Mouse (Mus musculus) forebrain, embryonic 13.5 days (tissue): Measurements from ENCODE around the gene Sdhaf1. TPM values are rescaled to one million over a fixed set of nuclear protein-coding genes. Genes with fewer than 3 reads are reported as not detected.

Experiments
- ATAC-seq: fragments of 200-750 bp; cut with Nextera tagmentation; 2 replicates; pipeline ENCODE4 v1.8.0; 2017
- H3K27ac ChIP-seq: fragments of 300-500 bp; sonication (generic); 2 replicates; pipeline ENCODE4 v1.5.1; 2015; ENCODE audit warnings: inconsistent platforms, mild to moderate bottlenecking, moderate library complexity
- H3K27me3 ChIP-seq: fragments of 300-500 bp; sonication (generic); 2 replicates; pipeline ENCODE4 v1.6.1; 2015; ENCODE audit warnings: mild to moderate bottlenecking, inconsistent platforms
- H3K36me3 ChIP-seq: fragments of 300-500 bp; sonication (generic); 2 replicates; pipeline ENCODE4 v1.6.1; 2015; ENCODE audit warnings: mild to moderate bottlenecking, inconsistent platforms; ENCODE audit not compliant: poor library complexity, severe bottlenecking
- H3K4me1 ChIP-seq: fragments of 300-500 bp; sonication (generic); 2 replicates; pipeline ENCODE4 v1.6.1; 2015; ENCODE audit warnings: inconsistent platforms
- H3K4me2 ChIP-seq: fragments of 300-500 bp; sonication (generic); 2 replicates; pipeline ENCODE4 v1.6.1; 2015; ENCODE audit warnings: inconsistent platforms, mild to moderate bottlenecking, moderate library complexity
- H3K4me3 ChIP-seq: fragments of 300-500 bp; sonication (generic); 2 replicates; pipeline ENCODE4 v1.5.1; 2015; ENCODE audit warnings: mild to moderate bottlenecking, inconsistent platforms
- H3K9ac ChIP-seq: fragments of 300-500 bp; sonication (generic); 2 replicates; pipeline ENCODE4 v1.6.1; 2015; ENCODE audit warnings: mild to moderate bottlenecking, inconsistent platforms
- H3K9me3 ChIP-seq: fragments of 300-500 bp; sonication (generic); replicated peaks from 2 replicates; pipeline ENCODE4 v1.6.1; 2016; ENCODE audit warnings: inconsistent platforms
- WGBS: fragments of 180-500 bp; shearing (Covaris S2); methylation state at CpG from one replicate; pipeline ENCODE4 v1.1.7; 2015; 5-methylcytosine and 5-hydroxymethylcytosine counted together
- polyA plus RNA-seq: library from polyadenylated mRNA; unstranded; fragments of >200 nt; fragmentation: Nextera tagmentation; extraction: Ambion mirVana; gene quantifications from 2 replicates; pipeline ENCODE4 v1.2.1, GENCODE M21; 2015

Sdhaf1 gene
- polyA plus RNA-seq, 1 experiment from 2014 or later: 24.7 TPM

- ATAC-seq: peak; percentile 100
- Histone ChIP-seq H3K4me2 (peak within 1 kb of the TSS; percentile 90), H3K27ac (peak within 1 kb of the TSS; percentile 49), H3K36me3 (peaks cover 44% of the 10 kb centered on the region), H3K9ac (peak within 1 kb of the TSS; percentile 83), H3K4me3 (peak within 1 kb of the TSS; percentile 71), H3K9me3 (no peaks in the 10 kb centered on the region), H3K27me3 (no peaks in the 10 kb centered on the region), H3K4me1 (peaks cover 17% of the 10 kb centered on the region)
- WGBS: 4% methylated on average over 27 of the region's 27 CpGs
These were observed 15.4 kb downstream of the Sdhaf1 start, which contains the start of gene Alkbh6 for GRCm38 (mm10) chr7:30308076-30309005. TSS of gene Alkbh6 (plus strand) at chr7:30308717.

GRCm38 (mm10) chr7:30306083-30306779 lies 17.5 kb downstream of the Sdhaf1 start:
- Histone ChIP-seq H3K4me3 (no peak overlapping the region), H3K9me3 (no peaks in the 10 kb centered on the region), H3K9ac (no peak overlapping the region), H3K36me3 (peaks cover 55% of the 10 kb centered on the region), H3K4me2 (no peak overlapping the region), H3K27me3 (no peaks in the 10 kb centered on the region), H3K27ac (0 out of 2 replicates have a peak overlapping the region, but pooled peaks have one; percentile 59), H3K4me1 (peaks cover 17% of the 10 kb centered on the region)
- WGBS: 94% methylated on average over 16 of the region's 16 CpGs
- no peak for ATAC-seq

GRCm38 (mm10) chr7:30300914-30301313 lies 22.8 kb downstream of the Sdhaf1 start:
- Histone ChIP-seq H3K4me2 (no peak overlapping the region), H3K4me3 (no peak overlapping the region), H3K27me3 (no peaks in the 10 kb centered on the region), H3K9me3 (no peaks in the 10 kb centered on the region), H3K27ac (no peak overlapping the region), H3K9ac (no peak overlapping the region), H3K4me1 (no peaks in the 10 kb centered on the region), H3K36me3 (peaks cover 90% of the 10 kb centered on the region)
- no peak for ATAC-seq
- WGBS: 48% methylated on average over 3 of the region's 3 CpGs

GRCm38 (mm10) chr7:30297266-30297665 lies 26.4 kb downstream of the Sdhaf1 start:
- Histone ChIP-seq H3K4me3 (no peak overlapping the region), H3K36me3 (peaks cover 92% of the 10 kb centered on the region)

GRCm38 (mm10) chr7:30296816-30297215 lies 26.9 kb downstream of the Sdhaf1 start:
- no peak for ATAC-seq
- H3K27me3 ChIP-seq: no peaks in the 10 kb centered on the region
- 96% methylated on average over 15 of the region's 15 CpGs for WGBS
- no peak overlapping the region for H3K4me2 ChIP-seq
- H3K4me3 ChIP-seq: no peak overlapping the region
- peaks cover 87% of the 10 kb centered on the region for H3K36me3 ChIP-seq
- no peak overlapping the region for H3K9ac ChIP-seq
- H3K27ac ChIP-seq: no peak overlapping the region
- peaks cover 29% of the 10 kb centered on the region for H3K4me1 ChIP-seq
- H3K9me3 ChIP-seq: no peaks in the 10 kb centered on the region

More at GRCm38 (mm10) chr7:30297266-30297665, 26.4 kb downstream of the Sdhaf1 start:
- 85% methylated on average over 16 of the region's 16 CpGs for WGBS
- Histone ChIP-seq H3K4me1 (peaks cover 27% of the 10 kb centered on the region), H3K9me3 (no peaks in the 10 kb centered on the region), H3K27me3 (no peaks in the 10 kb centered on the region), H3K4me2 (no peak overlapping the region), H3K9ac (no peak overlapping the region), H3K27ac (no peak overlapping the region)
- ATAC-seq: no peak

GRCm38 (mm10) chr7:30295103-30295502 lies 28.6 kb downstream of the Sdhaf1 start:
- Histone ChIP-seq H3K36me3 (peaks cover 73% of the 10 kb centered on the region), H3K4me2 (no peak overlapping the region)
- 76% methylated on average over 10 of the region's 10 CpGs for WGBS

GRCm38 (mm10) chr7:30294296-30294695 lies 29.4 kb downstream of the Sdhaf1 start:
- no peaks in the 10 kb centered on the region for H3K9me3 ChIP-seq
- no peak overlapping the region for H3K4me3 ChIP-seq
- H3K9ac ChIP-seq: no peak overlapping the region; the same call in 1 of the 2 replicates
- no peaks in the 10 kb centered on the region for H3K27me3 ChIP-seq
- H3K4me2 ChIP-seq: peak overlapping the region; percentile 32; the same call in 1 of the 2 replicates
- peaks cover 64% of the 10 kb centered on the region for H3K36me3 ChIP-seq
- ATAC-seq: no peak
- peaks cover 38% of the 10 kb centered on the region for H3K4me1 ChIP-seq
- H3K27ac ChIP-seq: no peak overlapping the region
- 93% methylated on average over 5 of the region's 5 CpGs for WGBS

More at GRCm38 (mm10) chr7:30295103-30295502, 28.6 kb downstream of the Sdhaf1 start:
- H3K9ac ChIP-seq: no peak overlapping the region
- H3K4me1 ChIP-seq: peaks cover 38% of the 10 kb centered on the region
- H3K9me3 ChIP-seq: no peaks in the 10 kb centered on the region
- no peak overlapping the region for H3K27ac ChIP-seq
- no peak for ATAC-seq
- no peak overlapping the region for H3K4me3 ChIP-seq
- H3K27me3 ChIP-seq: no peaks in the 10 kb centered on the region

GRCm38 (mm10) chr7:30293795-30294194 lies 29.9 kb downstream of the Sdhaf1 start:
- Histone ChIP-seq H3K4me3 (no peak overlapping the region), H3K36me3 (peaks cover 59% of the 10 kb centered on the region), H3K4me2 (peak overlapping the region; percentile 32), H3K27me3 (no peaks in the 10 kb centered on the region), H3K4me1 (peaks cover 38% of the 10 kb centered on the region), H3K27ac (0 out of 2 replicates have a peak overlapping the region, but pooled peaks have one; percentile 27), H3K9ac (no peak overlapping the region; the same call in 1 of the 2 replicates), H3K9me3 (no peaks in the 10 kb centered on the region)
- ATAC-seq: no peak
- 73% methylated on average over 13 of the region's 13 CpGs for WGBS

- H3K9ac ChIP-seq: peak within 1 kb of the TSS; percentile 97
- H3K27me3 ChIP-seq: no peaks in the 10 kb centered on the region
- H3K36me3 ChIP-seq: peaks cover 36% of the 10 kb centered on the region
- H3K4me1 ChIP-seq: peaks cover 38% of the 10 kb centered on the region
- peak within 1 kb of the TSS; percentile 95 for H3K4me2 ChIP-seq
- no peaks in the 10 kb centered on the region for H3K9me3 ChIP-seq
- ATAC-seq: peak; percentile 90
- 6% methylated on average over 35 of the region's 35 CpGs for whole genome bisulfite sequencing
- peak within 1 kb of the TSS; percentile 85 for H3K27ac ChIP-seq
- H3K4me3 ChIP-seq: peak within 1 kb of the TSS; percentile 94
These were observed 32.2 kb downstream of the Sdhaf1 start, which contains the start of gene Clip3 for GRCm38 (mm10) chr7:30291215-30292131. TSS of gene Clip3 (plus strand) at chr7:30291728.

- 0 out of 2 replicates have a peak, but pooled peaks cover 2% of the 10 kb centered on the region for H3K27me3 ChIP-seq
- no peak for ATAC-seq
- no peak overlapping the region for H3K4me3 ChIP-seq
- no peak overlapping the region; the same call in 1 of the 2 replicates for H3K9ac ChIP-seq
- peaks cover 20% of the 10 kb centered on the region for H3K36me3 ChIP-seq
- H3K27ac ChIP-seq: no peak overlapping the region
- no peaks in the 10 kb centered on the region for H3K9me3 ChIP-seq
- WGBS: 51% methylated on average over 10 of the region's 10 CpGs
- H3K4me2 ChIP-seq: no peak overlapping the region
- H3K4me1 ChIP-seq: peaks cover 35% of the 10 kb centered on the region
These were observed 33.8 kb downstream of the Sdhaf1 start for GRCm38 (mm10) chr7:30289714-30290399.
